Mouse (Mus musculus) kidney, adult 2 months (tissue): Measurements from ENCODE around the gene Tbl3.

ENCODE experiments used
- CTCF ChIP-seq: fragments of 200-500 bp; conservative IDR thresholded peaks from 2 replicates; pipeline ENCODE4 v1.5.1; 2011; ENCODE audit warnings: low read depth, mild to moderate bottlenecking, control low read depth, low read length, moderate library complexity, mixed read lengths; ENCODE audit not compliant: insufficient read depth, insufficient read length
- POLR2A ChIP-seq: fragments of 200-500 bp; IDR thresholded peaks from one replicate; pipeline ENCODE4 v1.6.1; 2011; ENCODE audit warnings: low read depth, low read length, control low read depth

DNA sequence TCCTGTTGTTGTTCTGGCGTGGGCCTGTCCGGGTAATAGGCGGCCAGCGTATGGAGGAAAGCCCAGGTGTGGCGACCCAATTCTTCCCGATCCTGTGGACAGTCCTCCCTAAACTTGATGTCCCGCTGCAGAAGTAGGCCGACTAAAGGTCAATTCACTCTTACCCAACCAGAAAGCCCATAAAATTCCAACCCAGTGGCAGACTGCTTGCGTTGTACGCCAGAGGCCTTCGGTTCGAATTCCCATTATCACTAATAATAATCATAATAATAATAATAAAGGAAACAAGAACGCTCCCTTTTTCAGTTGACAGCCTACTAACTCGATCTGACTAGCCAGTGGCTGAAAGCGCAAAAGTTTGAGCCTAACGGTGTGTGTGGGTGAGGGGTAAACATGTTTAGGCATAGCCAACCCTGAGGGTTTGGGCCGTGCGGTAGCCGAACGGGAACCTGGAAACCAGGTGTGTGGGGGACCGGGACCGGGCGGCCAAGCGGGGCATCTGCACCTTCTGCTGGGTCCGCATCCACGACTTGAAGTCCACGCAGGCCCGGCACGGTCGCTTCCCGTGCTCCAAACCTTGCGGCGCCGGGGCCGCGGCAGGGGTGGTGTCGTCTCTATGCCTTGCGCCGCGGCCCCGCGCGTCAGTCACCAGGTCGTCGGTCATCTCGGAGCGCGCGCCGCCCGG is 12.0 kb downstream of the Tbl3 start:
- TF ChIP-seq CTCF (no peak), POLR2A (no peak)
